Mouse (Mus musculus) monocyte, adult 5-6 weeks (primary cell): ENCODE measurements around the gene Olfr308. TPM values are rescaled to one million over a fixed set of nuclear protein-coding genes. Genes with fewer than 3 reads are reported as not detected.
"Not testable (repeated sequence)": the region's sequence is repeated elsewhere in the genome, so short reads cannot be mapped to it uniquely, and the experiment has no call there.

Experiments
- ATAC-seq: fragments of 153-309, 156-312 bp; replicated peaks from 2 replicates; pipeline ENCODE4 v1.8.0; 2017; ENCODE audit warnings: mild to moderate bottlenecking; ENCODE audit not compliant: low TSS enrichment, insufficient number of reproducible peaks, severe bottlenecking, poor library complexity, low FRiP score
- total RNA-seq: library from RNA; stranded (forward); fragments of 200-1000, 200-491, 200-594 nt; gene quantifications from 3 replicates; pipeline ENCODE4 v1.2.3, GENCODE M21; 2017

Gene Olfr308
- total RNA-seq, result not detected in 3 replicates

- ATAC-seq, result no peak
Measured at GRCm38 (mm10) chr7:86325530-86325929, at the start of gene Olfr308. TSS of gene Olfr308 (minus strand) at chr7:86325630.

- ATAC-seq, result no peak
Measured at GRCm38 (mm10) chr7:86366828-86367227, 41.4 kb upstream of the Olfr308 start, which contains the start of gene Olfr305. TSS of gene Olfr305 (minus strand) at chr7:86366928.

DNA sequence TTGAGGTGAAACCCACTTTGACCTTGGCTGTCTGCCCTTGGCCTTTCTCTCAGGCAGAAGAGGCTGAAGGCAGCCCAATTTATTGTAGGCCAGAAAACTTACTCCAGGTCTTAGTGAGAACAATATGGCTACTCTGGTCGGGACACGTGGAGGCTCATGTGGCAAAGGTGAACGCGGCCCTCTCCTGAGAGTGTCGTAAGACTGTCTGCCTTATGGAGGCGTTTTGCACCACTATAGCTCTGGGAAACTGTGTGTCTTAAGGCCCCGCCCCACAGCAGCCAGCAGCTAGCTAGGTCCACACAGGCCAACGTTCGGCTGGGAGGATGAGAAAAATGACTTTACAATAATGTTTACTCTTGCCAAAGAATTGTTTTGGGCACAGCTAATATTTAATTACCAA is 20.9 kb upstream of the Olfr308 start:
- ATAC-seq, result not testable (repeated sequence)

GRCm38 (mm10) chr7:86344253-86344652 is 18.8 kb upstream of the Olfr308 start:
- ATAC-seq, result no peak

GRCm38 (mm10) chr7:86342881-86343565 is 17.6 kb upstream of the Olfr308 start:
- no peak for ATAC-seq

- no peak for ATAC-seq
Measured at GRCm38 (mm10) chr7:86337486-86337885, 12.1 kb upstream of the Olfr308 start, which contains the start of gene Olfr307. TSS of gene Olfr307 (minus strand) at chr7:86337586.

DNA sequence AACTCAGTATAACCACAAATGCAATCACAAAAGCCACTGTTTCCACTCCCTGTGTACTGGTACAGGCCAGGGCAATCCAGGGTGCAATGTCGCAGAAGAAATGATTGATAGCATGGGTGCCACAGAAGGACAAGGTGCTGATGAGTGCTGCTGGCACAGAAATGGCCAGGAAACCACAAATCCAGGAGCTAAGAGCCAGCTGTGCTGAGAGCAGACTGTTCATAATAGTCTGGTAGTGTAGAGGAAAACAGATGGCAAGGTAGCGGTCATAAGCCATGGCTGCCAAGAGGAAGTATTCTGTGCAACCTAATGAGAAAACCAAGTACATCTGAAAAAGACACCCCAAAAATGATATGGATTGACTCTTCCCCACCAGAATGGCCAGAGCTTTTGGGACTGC is 4.1 kb downstream of the Olfr308 start:
- no peak for ATAC-seq

- no peak for ATAC-seq
Measured at GRCm38 (mm10) chr7:86313608-86314007, 11.8 kb downstream of the Olfr308 start, which contains the start of gene Olfr309. TSS of gene Olfr309 (minus strand) at chr7:86313708.

- no peak for ATAC-seq
Measured at GRCm38 (mm10) chr7:86277072-86277471, 48.4 kb downstream of the Olfr308 start, which contains the start of gene Olfr310. TSS of gene Olfr310 (minus strand) at chr7:86277172.

Other genes with a start within 250 kb of the Olfr308 start
- not detected in 3 replicates for gene Vmn2r75, start 153.9 kb downstream of the Olfr308 start, total RNA-seq
- not detected in 3 replicates for gene Vmn2r76, start 79.3 kb downstream of the Olfr308 start, total RNA-seq
- not detected in 3 replicates for gene Olfr310, start 48.5 kb downstream of the Olfr308 start, total RNA-seq
- not detected in 3 replicates for gene Olfr309, start 11.9 kb downstream of the Olfr308 start, total RNA-seq
- gene Olfr307, start 12.0 kb upstream of the Olfr308 start, total RNA-seq, result not detected in 3 replicates
- gene Olfr305, start 41.3 kb upstream of the Olfr308 start, total RNA-seq, result not detected in 3 replicates
- gene Olfr304, start 61.0 kb upstream of the Olfr308 start, total RNA-seq, result not detected in 3 replicates
- gene Olfr303, start 72.2 kb upstream of the Olfr308 start, total RNA-seq, result not detected in 3 replicates
- gene Olfr301, start 78.2 kb upstream of the Olfr308 start, total RNA-seq, result not detected in 3 replicates
- 0.21 TPM in 1 of 3 replicates, not detected in the others for gene Olfr299, start 134.3 kb upstream of the Olfr308 start, total RNA-seq
- gene Olfr298, start 166.9 kb upstream of the Olfr308 start, total RNA-seq, result not detected in 3 replicates
- gene Olfr297, start 194.3 kb upstream of the Olfr308 start, total RNA-seq, result not detected in 3 replicates